Mouse (Mus musculus) ES-E14 (cell line): ENCODE measurements at regions not wholly inside any gene's neighbourhood (a gene's known extent, or its start where the extent isn't known, plus 50 kb on each side); places are given as distances from the start of the nearest gene placed in this dataset.

ENCODE experiments used
- CHD2 ChIP-seq: IDR thresholded peaks from 2 replicates; pipeline ENCODE4 v1.6.1; 2014; ENCODE audit warnings: mild to moderate bottlenecking, low read depth, low read length, inconsistent platforms
- HCFC1 ChIP-seq: IDR thresholded peaks from 2 replicates; pipeline ENCODE4 v1.6.1; 2012; ENCODE audit warnings: low read length, inconsistent platforms, borderline replicate concordance; ENCODE audit not compliant: insufficient read depth
- MAFK ChIP-seq: IDR thresholded peaks from 2 replicates; pipeline ENCODE4 v1.6.1; 2014; ENCODE audit warnings: mild to moderate bottlenecking, low read depth, low read length, inconsistent platforms; ENCODE audit not compliant: insufficient read depth
- ZC3H11A ChIP-seq: IDR thresholded peaks from 2 replicates; pipeline ENCODE4 v1.6.1; 2012; ENCODE audit warnings: low read depth, mild to moderate bottlenecking, inconsistent platforms, low read length, borderline replicate concordance
- ZNF384 ChIP-seq: IDR thresholded peaks from 2 replicates; pipeline ENCODE4 v1.6.1; 2012; ENCODE audit warnings: low read depth, low read length, inconsistent platforms

- TF ChIP-seq CHD2 (no peak), ZNF384 (no peak), ZC3H11A (no peak), MAFK (no peak), HCFC1 (no peak)
These were observed 56.5 kb upstream of the Slc24a4 start for GRCm38 (mm10) chr12:102071888-102072619.
